Mouse (Mus musculus): ENCODE measurements at regions not wholly inside any gene's neighbourhood (a gene's known extent, or its start where the extent isn't known, plus 50 kb on each side); places are given as distances from the start of the nearest gene placed in this dataset.
A peak's percentile ranks its signal among the peaks of the same experiment; 100 is the strongest.

DNA sequence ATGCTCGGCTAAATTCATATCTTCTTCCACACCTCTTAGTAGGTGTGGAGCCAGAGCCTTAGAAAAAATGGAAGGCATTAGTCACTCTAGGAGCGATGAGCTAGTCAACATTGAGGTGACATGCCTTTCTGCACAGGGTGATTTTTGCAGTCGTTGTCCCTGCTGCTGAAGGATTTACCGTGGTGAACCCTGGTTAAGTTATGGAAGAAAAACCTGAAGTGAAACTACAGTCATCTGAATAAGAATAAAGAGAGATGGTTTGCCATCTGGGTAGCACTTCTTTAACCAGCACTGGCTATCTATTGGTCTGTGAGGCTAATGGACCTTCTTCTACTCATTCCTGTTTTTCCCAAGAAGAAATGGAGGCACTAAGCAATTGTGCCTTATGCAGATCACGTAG, 198.1 kb upstream of the Tle4 start:
- H3K27me3 ChIP-seq (ENCODE audit: insufficient read depth, low read length): peaks cover 16% of the 10 kb centered on the region
- no peak for DNase-seq
- no peaks in the 10 kb centered on the region for H3K9me3 ChIP-seq (ENCODE audit: low read length)
- H3K4me2 ChIP-seq (ENCODE audit: low read depth): no peak overlapping the region
- no peak for ATAC-seq
- no peak overlapping the region for H3K9ac ChIP-seq
- no peak overlapping the region for H3K4me3 ChIP-seq (ENCODE audit: low read depth, low read length)
- no peaks in the 10 kb centered on the region for H3K4me1 ChIP-seq (ENCODE audit: insufficient read depth)
- WGBS: 89% methylated on average over 5 of the region's 5 CpGs
- no peak for TF ChIP-seq CTCF (IDR thresholded peaks at IDR 0.05; ENCODE audit: low read depth)
- H3K36me3 ChIP-seq (ENCODE audit: insufficient read depth): no peaks in the 10 kb centered on the region
- no peak overlapping the region for H3K27ac ChIP-seq (ENCODE audit: low read depth, low read length)

DNA sequence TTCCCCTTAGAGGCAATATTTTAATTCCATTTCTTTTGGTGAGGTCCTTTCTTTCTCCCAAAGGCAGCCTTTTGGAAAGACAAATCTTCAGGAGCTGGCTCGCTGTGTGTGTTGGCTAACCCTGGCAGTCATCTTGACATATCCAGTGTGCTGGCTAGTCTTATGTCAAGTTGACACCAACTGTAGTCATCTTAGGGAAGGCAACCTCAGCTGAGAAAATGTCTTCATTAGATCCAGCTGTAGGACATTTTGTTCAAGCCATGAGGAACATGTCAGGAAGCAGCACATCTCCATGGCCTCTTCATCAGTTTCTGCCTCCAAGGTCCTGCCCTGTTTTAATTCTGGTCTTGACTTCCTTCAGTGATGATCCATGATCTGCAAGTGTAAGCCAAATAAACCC, 192.1 kb upstream of the Tle4 start:
- Histone ChIP-seq H3K27me3 (ENCODE audit: insufficient read depth, low read length) (peaks cover 8% of the 10 kb centered on the region; the same call in 1 of the 2 replicates), H3K9ac (no peak overlapping the region), H3K27ac (ENCODE audit: low read depth, low read length) (no peak overlapping the region), H3K4me3 (ENCODE audit: low read depth, low read length) (no peak overlapping the region), H3K9me3 (ENCODE audit: low read length) (no peaks in the 10 kb centered on the region), H3K4me1 (ENCODE audit: insufficient read depth) (no peaks in the 10 kb centered on the region), H3K36me3 (ENCODE audit: insufficient read depth) (no peaks in the 10 kb centered on the region), H3K4me2 (ENCODE audit: low read depth) (no peak overlapping the region)
- DNase-seq: no peak
- whole genome bisulfite sequencing: 100% methylated on average over 1 of the region's 1 CpGs
- ATAC-seq: no peak
- no peak for TF ChIP-seq CTCF (IDR thresholded peaks at IDR 0.05; ENCODE audit: low read depth)

DNA sequence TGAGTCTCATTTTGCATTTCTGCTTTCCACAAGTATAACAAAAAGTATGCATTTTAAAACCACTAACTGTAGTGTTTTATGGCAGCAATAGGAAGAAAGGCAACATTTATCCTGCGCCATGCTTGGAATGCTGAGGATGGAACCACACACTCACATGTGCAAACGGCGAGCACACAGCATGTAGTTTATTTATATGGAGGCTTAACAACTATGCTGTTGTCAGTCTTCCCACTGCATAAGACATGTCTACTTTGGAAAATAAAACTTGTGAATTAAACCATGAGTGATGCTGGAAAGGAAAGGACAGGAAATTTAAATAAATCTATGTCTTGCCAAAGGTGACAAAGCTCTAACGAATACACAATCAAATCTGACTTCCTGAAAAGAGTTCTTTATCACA, 190.8 kb upstream of the Tle4 start:
- DNase-seq (peak; percentile 16), ATAC-seq (peak; percentile 69)
- H3K9ac ChIP-seq: no peak overlapping the region
- no peaks in the 10 kb centered on the region for H3K4me1 ChIP-seq (ENCODE audit: insufficient read depth)
- H3K27me3 ChIP-seq (ENCODE audit: insufficient read depth, low read length): peaks cover 8% of the 10 kb centered on the region; the same call in 1 of the 2 replicates
- H3K27ac ChIP-seq (ENCODE audit: low read depth, low read length): no peak overlapping the region
- no peaks in the 10 kb centered on the region for H3K36me3 ChIP-seq (ENCODE audit: insufficient read depth)
- no peak overlapping the region for H3K4me3 ChIP-seq (ENCODE audit: low read depth, low read length)
- H3K4me2 ChIP-seq (ENCODE audit: low read depth): no peak overlapping the region
- no peaks in the 10 kb centered on the region for H3K9me3 ChIP-seq (ENCODE audit: low read length)
- TF ChIP-seq CTCF (IDR thresholded peaks at IDR 0.05; ENCODE audit: low read depth): no peak
- WGBS: 70% methylated on average over 4 of the region's 4 CpGs

DNA sequence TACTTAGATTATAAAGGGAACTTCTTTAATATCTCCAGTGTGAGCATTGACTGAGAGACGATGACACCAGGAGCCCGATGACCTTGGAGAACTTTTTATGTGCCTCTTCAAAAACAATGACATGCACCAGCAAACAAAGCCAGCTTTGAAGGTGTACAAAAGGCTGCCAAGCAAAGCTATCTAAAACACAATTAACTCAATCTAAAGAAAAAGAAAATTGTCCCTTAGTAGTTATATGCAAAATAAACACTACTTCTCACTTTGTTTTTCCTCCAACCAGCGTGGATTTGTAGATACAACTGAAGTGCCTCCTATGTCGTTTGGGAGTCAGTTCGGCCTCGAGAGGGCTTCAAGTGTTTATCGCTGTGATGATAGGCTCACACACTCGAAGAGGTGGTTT, 189.0 kb upstream of the Tle4 start:
- H3K27me3 ChIP-seq (ENCODE audit: insufficient read depth, low read length): no peaks in the 10 kb centered on the region; the same call in 1 of the 2 replicates
- H3K27ac ChIP-seq (ENCODE audit: low read depth, low read length): no peak overlapping the region

DNA sequence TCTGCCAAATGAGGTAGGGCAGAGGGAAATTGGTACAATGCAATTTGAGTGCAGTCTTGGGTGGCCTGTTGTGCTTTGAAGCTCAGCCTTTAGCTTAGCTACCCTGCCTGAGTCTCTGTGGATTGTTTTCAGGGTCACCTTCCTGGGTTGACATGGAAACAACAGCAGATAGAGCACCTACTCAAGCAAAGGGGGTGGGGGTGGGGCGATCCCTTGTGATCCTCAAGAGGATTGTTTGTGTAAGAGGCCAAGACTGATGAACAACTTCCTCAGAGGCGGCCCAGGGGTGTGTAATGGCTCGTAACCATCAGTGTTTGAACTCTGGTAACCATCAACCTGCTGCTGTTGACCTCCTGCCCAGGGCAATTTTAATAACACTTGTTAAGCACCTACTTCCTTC, 187.8 kb upstream of the Tle4 start:
- no peak for TF ChIP-seq CTCF (IDR thresholded peaks at IDR 0.05; ENCODE audit: low read depth)
- WGBS: 58% methylated on average over 3 of the region's 3 CpGs
- H3K9ac ChIP-seq: no peak overlapping the region
- ATAC-seq: no peak
- H3K36me3 ChIP-seq (ENCODE audit: insufficient read depth): no peaks in the 10 kb centered on the region
- no peak overlapping the region for H3K27ac ChIP-seq (ENCODE audit: low read depth, low read length)
- H3K4me2 ChIP-seq (ENCODE audit: low read depth): no peak overlapping the region
- H3K9me3 ChIP-seq (ENCODE audit: low read length): no peaks in the 10 kb centered on the region
- no peaks in the 10 kb centered on the region; the same call in 1 of the 2 replicates for H3K27me3 ChIP-seq (ENCODE audit: insufficient read depth, low read length)
- DNase-seq: no peak
- H3K4me1 ChIP-seq (ENCODE audit: insufficient read depth): no peaks in the 10 kb centered on the region
- H3K4me3 ChIP-seq (ENCODE audit: low read depth, low read length): no peak overlapping the region

More for the DNA sequence above, 189.0 kb upstream of the Tle4 start:
- H3K9ac ChIP-seq: no peak overlapping the region
- H3K4me2 ChIP-seq (ENCODE audit: low read depth): no peak overlapping the region
- DNase-seq (no peak), ATAC-seq (no peak)
- H3K4me1 ChIP-seq (ENCODE audit: insufficient read depth): no peaks in the 10 kb centered on the region
- H3K4me3 ChIP-seq (ENCODE audit: low read depth, low read length): no peak overlapping the region
- WGBS: 84% methylated on average over 8 of the region's 8 CpGs
- no peaks in the 10 kb centered on the region for H3K36me3 ChIP-seq (ENCODE audit: insufficient read depth)
- no peaks in the 10 kb centered on the region for H3K9me3 ChIP-seq (ENCODE audit: low read length)
- TF ChIP-seq CTCF (IDR thresholded peaks at IDR 0.05; ENCODE audit: low read depth): no peak

DNA sequence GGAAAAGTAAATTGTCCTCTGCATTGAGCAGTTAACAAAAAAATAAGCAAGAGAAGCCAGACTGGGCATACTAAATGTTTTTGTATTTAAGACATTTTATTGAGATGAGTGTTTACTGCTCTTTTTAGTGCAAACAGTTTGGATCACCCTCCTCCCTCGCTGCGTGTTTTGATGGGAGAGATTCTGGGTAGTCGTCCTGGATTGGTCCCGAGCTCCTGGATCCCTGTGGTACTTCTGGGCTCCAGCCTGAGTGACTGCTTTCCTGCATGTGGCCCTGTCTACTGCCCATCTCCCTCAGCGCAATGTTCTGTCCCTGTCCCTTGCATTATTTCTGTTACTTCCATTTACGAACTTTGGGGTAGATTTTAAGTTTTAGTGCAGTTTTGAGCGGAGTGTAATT, 179.9 kb upstream of the Tle4 start:
- Histone ChIP-seq H3K27ac (ENCODE audit: low read depth, low read length) (no peak overlapping the region), H3K9ac (no peak overlapping the region), H3K9me3 (ENCODE audit: low read length) (0 out of 2 replicates have a peak, but pooled peaks cover 3% of the 10 kb centered on the region), H3K27me3 (ENCODE audit: insufficient read depth, low read length) (peaks cover 7% of the 10 kb centered on the region; the same call in 1 of the 2 replicates), H3K4me1 (ENCODE audit: insufficient read depth) (peaks cover 9% of the 10 kb centered on the region; the same call in 1 of the 2 replicates), H3K4me2 (ENCODE audit: low read depth) (peak overlapping the region; percentile 35; the same call in 1 of the 2 replicates), H3K36me3 (ENCODE audit: insufficient read depth) (no peaks in the 10 kb centered on the region), H3K4me3 (ENCODE audit: low read depth, low read length) (no peak overlapping the region)
- 16% methylated on average over 7 of the region's 7 CpGs for WGBS
- no peak for TF ChIP-seq CTCF (IDR thresholded peaks at IDR 0.05; ENCODE audit: low read depth)
- ATAC-seq (peak; percentile 42; the same call in 1 of the 2 replicates), DNase-seq (no peak)

DNA sequence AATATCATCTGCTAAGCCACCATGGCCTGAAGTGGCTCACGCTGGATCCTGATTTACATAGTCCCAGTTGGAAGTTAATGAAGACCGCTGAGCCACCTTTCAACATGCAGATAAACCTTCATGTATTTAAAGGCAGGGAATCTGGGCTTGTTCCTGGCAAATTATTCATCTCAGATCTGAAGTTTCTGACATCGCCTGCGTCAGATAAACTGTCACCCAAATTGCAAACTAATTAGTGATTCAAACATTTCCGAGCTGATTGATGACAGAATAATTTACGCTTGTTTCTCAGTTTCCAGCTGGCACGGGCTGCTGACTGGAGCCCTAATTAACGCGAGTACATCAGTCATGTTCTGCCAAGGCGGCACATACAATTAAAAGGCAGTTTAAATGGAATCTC, 179.3 kb upstream of the Tle4 start:
- H3K9ac ChIP-seq: no peak overlapping the region
- DNase-seq (peak; percentile 92), ATAC-seq (peak; percentile 95)
- peaks cover 9% of the 10 kb centered on the region; the same call in 1 of the 2 replicates for H3K4me1 ChIP-seq (ENCODE audit: insufficient read depth)
- no peak overlapping the region for H3K4me3 ChIP-seq (ENCODE audit: low read depth, low read length)
- no peaks in the 10 kb centered on the region for H3K36me3 ChIP-seq (ENCODE audit: insufficient read depth)
- TF ChIP-seq CTCF (IDR thresholded peaks at IDR 0.05; ENCODE audit: low read depth): no peak
- H3K4me2 ChIP-seq (ENCODE audit: low read depth): peak overlapping the region; percentile 35
- H3K27ac ChIP-seq (ENCODE audit: low read depth, low read length): no peak overlapping the region
- 3% methylated on average over 10 of the region's 10 CpGs for WGBS
- H3K27me3 ChIP-seq (ENCODE audit: insufficient read depth, low read length): peaks cover 7% of the 10 kb centered on the region; the same call in 1 of the 2 replicates
- H3K9me3 ChIP-seq (ENCODE audit: low read length): 0 out of 2 replicates have a peak, but pooled peaks cover 3% of the 10 kb centered on the region
